Comparison of ENCODE assay signal across 8 mouse cellular contexts in the genomic region with DNA sequence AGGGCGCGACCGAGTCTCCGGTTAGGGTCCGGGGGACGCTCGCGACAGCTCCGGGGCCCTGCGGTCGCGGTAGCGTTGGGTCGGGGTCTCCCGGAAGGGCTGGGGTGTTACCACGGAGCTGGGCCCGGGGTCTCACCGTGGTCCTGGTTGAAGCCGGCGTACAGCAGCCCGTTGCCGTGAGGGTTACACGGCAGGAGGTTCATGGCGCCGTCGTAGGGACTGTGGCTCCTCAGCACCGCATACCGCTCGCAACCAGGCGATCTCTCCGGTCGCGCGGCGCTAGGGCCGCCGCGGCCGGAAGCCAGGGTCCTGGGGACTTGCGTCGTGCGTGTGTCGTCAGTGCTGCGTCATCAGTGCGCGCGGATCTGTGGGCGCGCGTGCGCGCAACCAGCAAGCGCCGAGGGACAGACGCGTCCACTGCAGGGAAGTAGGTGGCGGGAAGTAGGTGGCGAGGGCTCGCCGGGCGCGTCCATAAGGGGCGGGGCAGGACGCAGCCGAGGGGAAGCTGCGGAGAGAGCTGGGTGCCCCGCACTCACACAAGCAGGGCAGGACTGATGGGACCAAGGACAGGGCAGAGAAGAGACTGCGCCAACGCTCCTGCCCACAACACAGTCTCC. TPM values are rescaled to one million over a fixed set of nuclear protein-coding genes. Genes with fewer than 3 reads are reported as not detected.
DNase-seq lines count a peak whose midpoint lies in the region; ATAC-seq lines count a peak whose summit lies in the region.

A gene (minus strand): TSS at position 355 of the 617 bp plus-strand sequence.

- peaks cover 4 to 17% of the 10 kb centered on the region in 2 experiments for H3K4me1 ChIP-seq in heart, embryonic 14.5 days (ENCODE audit: control insufficient read depth in 2 of 2, insufficient read depth in 2 of 2, low read length in 2 of 2)
- H3K4me1 ChIP-seq in liver, embryonic 13.5 days (replicated peaks) = peaks cover 44% of the 10 kb centered on the region
- peaks cover 17% of the 10 kb centered on the region for H3K4me1 ChIP-seq in stomach, embryonic 16.5 days (ENCODE audit: control insufficient read depth, insufficient read depth, low read length)

- peak within 1 kb of the TSS; percentile 93 for H3K9ac ChIP-seq in heart, embryonic 14.5 days (ENCODE audit: low read length)
- H3K9ac ChIP-seq in liver, embryonic 13.5 days = peak within 1 kb of the TSS; percentile 99
- peak within 1 kb of the TSS; percentile 98 for H3K9ac ChIP-seq in stomach, embryonic 16.5 days (ENCODE audit: low read length)

- H3K9me3 ChIP-seq in heart, embryonic 14.5 days (ENCODE audit: control insufficient read depth, low read length) = no peaks in the 10 kb centered on the region
- no peaks in the 10 kb centered on the region for H3K9me3 ChIP-seq in liver, embryonic 13.5 days (replicated peaks)
- no peaks in the 10 kb centered on the region for H3K9me3 ChIP-seq in stomach, embryonic 16.5 days (replicated peaks; ENCODE audit: control insufficient read depth, low read length)

- no peaks in the 10 kb centered on the region for H3K27me3 ChIP-seq in heart, embryonic 14.5 days (ENCODE audit: control insufficient read depth, insufficient read depth, low read length)
- no peaks in the 10 kb centered on the region for H3K27me3 ChIP-seq in liver, embryonic 13.5 days
- H3K27me3 ChIP-seq in stomach, embryonic 16.5 days (ENCODE audit: control insufficient read depth, insufficient read depth, low read length) = no peaks in the 10 kb centered on the region

- DNase-seq in c-Kit-negative CD71-positive TER-119-positive erythroid progenitor cells, embryonic 14.5 days (ENCODE audit: low read depth, low spot score) = peak; percentile 88
- peak; percentile 93 for DNase-seq in fibroblast of lung, adult 2 months (ENCODE audit: low read depth)
- peak; percentile 99 for DNase-seq in kidney, postnatal 14 days
- DNase-seq in liver, embryonic 13.5 days = peak; percentile 96
- peak; percentile 98 for DNase-seq in neural tube, embryonic 10.5 days (ENCODE audit: extremely low spot score, low spot score)

- under 1% methylated on average over 69 of the region's 69 CpGs for WGBS in heart, embryonic 14.5 days
- under 1% methylated on average over 69 of the region's 69 CpGs for WGBS in liver, embryonic 13.5 days (ENCODE audit: insufficient replicate concordance)
- WGBS in stomach, embryonic 16.5 days = under 1% methylated on average over 69 of the region's 69 CpGs

- peak within 1 kb of the TSS; percentile 61 to 77 for H3K4me3 ChIP-seq in heart, embryonic 14.5 days (ENCODE audit: control insufficient read depth in 1 of 2, insufficient read depth in 1 of 2, low read depth in 1 of 2, low read length in 2 of 2)
- H3K4me3 ChIP-seq in liver, embryonic 13.5 days (replicated peaks) = peak within 1 kb of the TSS; percentile 99
- peak within 1 kb of the TSS; percentile 97 for H3K4me3 ChIP-seq in stomach, embryonic 16.5 days (replicated peaks; ENCODE audit: low read length)

- H3K27ac ChIP-seq in heart, embryonic 14.5 days (replicated peaks in 1 of 2; ENCODE audit: control insufficient read depth in 1 of 2, insufficient read depth in 1 of 2, low read depth in 2 of 2, low read length in 2 of 2) = peak within 1 kb of the TSS; percentile 76 to 86
- peak within 1 kb of the TSS; percentile 88 for H3K27ac ChIP-seq in liver, embryonic 13.5 days
- H3K27ac ChIP-seq in stomach, embryonic 16.5 days (ENCODE audit: low read length) = peak within 1 kb of the TSS; percentile 88

- peak; percentile 87 for ATAC-seq in CD4-positive, CD25-positive, alpha-beta regulatory T cell, adult 4 months
- ATAC-seq in heart, embryonic 14.5 days (ENCODE audit: insufficient number of reproducible peaks, insufficient read depth, low FRiP score, low read depth) = peak; percentile 97
- ATAC-seq in liver, embryonic 13.5 days (ENCODE audit: low read depth) = peak; percentile 95
- peak; percentile 97 for ATAC-seq in stomach, embryonic 16.5 days (ENCODE audit: insufficient read depth, low FRiP score)

- peaks cover 6% of the 10 kb centered on the region; the same call in 1 of the 2 replicates for H3K36me3 ChIP-seq in heart, embryonic 14.5 days (ENCODE audit: control insufficient read depth, insufficient read depth, low read length)
- peaks cover 12% of the 10 kb centered on the region for H3K36me3 ChIP-seq in liver, embryonic 13.5 days
- 0 out of 2 replicates have a peak, but pooled peaks cover 1% of the 10 kb centered on the region for H3K36me3 ChIP-seq in stomach, embryonic 16.5 days (ENCODE audit: control insufficient read depth, insufficient read depth, low read length)

- H3K4me2 ChIP-seq in heart, embryonic 14.5 days (ENCODE audit: low read length) = peak within 1 kb of the TSS; percentile 81
- peak within 1 kb of the TSS; percentile 88 for H3K4me2 ChIP-seq in liver, embryonic 13.5 days
- H3K4me2 ChIP-seq in stomach, embryonic 16.5 days (ENCODE audit: low read depth, low read length) = peak within 1 kb of the TSS; percentile 64

RNA-seq across cellular contexts. Expression of the gene that starts here (rescaled TPM):
- polyA plus RNA-seq in CD4-positive, CD25-positive, alpha-beta regulatory T cell, adult 4 months (2017; shearing (Covaris generic)) = 10 to 100 TPM; 27.2 to 29.0 TPM
- 79.9 and 82.5 TPM in 2 replicates for polyA plus RNA-seq in heart, embryonic 14.5 days (2014; fragmentation: Nextera tagmentation; extraction: Ambion mirVana)
- polyA plus RNA-seq in liver, embryonic 13.5 days (2015; fragmentation: Nextera tagmentation; extraction: Ambion mirVana) = 21.8 and 23.2 TPM in 2 replicates
- polyA plus RNA-seq in stomach, embryonic 16.5 days (2015; fragmentation: Nextera tagmentation; extraction: Ambion mirVana) = 78.3 and 91.2 TPM in 2 replicates

Comparison
In these comparisons a context has a peak if more than half of its experiments do, and no peak if none do; other contexts are left out.
1. Peak in every context shown above with its lines: DNase-seq, ATAC-seq, H3K4me3 ChIP-seq and H3K27ac ChIP-seq.